Mouse (Mus musculus) olfactory bulb, adult 2 months (tissue): Measurements from ENCODE around the gene Fam69b.

Experiments used
- CTCF ChIP-seq: fragments of 200-500 bp; IDR thresholded peaks from 2 replicates; pipeline ENCODE4 v1.5.1; 2012; ENCODE audit warnings: low read depth, mild to moderate bottlenecking, low read length, moderate library complexity; ENCODE audit not compliant: insufficient read depth
- POLR2A ChIP-seq: fragments of 200-500 bp; IDR thresholded peaks from 2 replicates; pipeline ENCODE4 v1.6.1; 2012; ENCODE audit warnings: mild to moderate bottlenecking, low read depth, low read length, moderate library complexity; ENCODE audit not compliant: insufficient read depth

GRCm38 (mm10) chr2:26601595-26601994 is 26.7 kb upstream of the Fam69b start:
- TF ChIP-seq CTCF (no peak), POLR2A (no peak)
